Mouse (Mus musculus) liver, adult 2 months (tissue): ENCODE results near the gene Zfp423. TPM values are rescaled to one million over a fixed set of nuclear protein-coding genes. Genes with fewer than 3 reads are reported as not detected.

Source experiments
- DNase-seq: peaks from one replicate; pipeline ENCODE4 v3.0.0-alpha.2; 2011; ENCODE audit warnings: low read depth, low spot score; ENCODE audit errors: extremely low read depth
- H3K27ac ChIP-seq: fragments of 200-500 bp; replicated peaks from 2 replicates; pipeline ENCODE4 v1.5.1; 2012; ENCODE audit warnings: low read depth, mild to moderate bottlenecking, control low read depth, inconsistent platforms, low read length; ENCODE audit not compliant: insufficient read depth
- H3K27me3 ChIP-seq: fragments of 200-500 bp; 2 replicates; pipeline ENCODE4 v1.6.1; 2012; ENCODE audit warnings: mild to moderate bottlenecking, moderate library complexity, low read length, inconsistent platforms; ENCODE audit not compliant: control insufficient read depth, insufficient read depth
- H3K36me3 ChIP-seq: fragments of 200-500 bp; 2 replicates; pipeline ENCODE4 v1.6.1; 2012; ENCODE audit warnings: low read length, inconsistent platforms; ENCODE audit not compliant: control insufficient read depth, insufficient read depth
- H3K4me1 ChIP-seq: fragments of 200-500 bp; 2 replicates; pipeline ENCODE4 v1.6.1; 2011; ENCODE audit warnings: low read length; ENCODE audit not compliant: control insufficient read depth, insufficient read depth
- H3K4me3 ChIP-seq: fragments of 200-500 bp; 2 replicates; pipeline ENCODE4 v1.5.1; 2011; ENCODE audit warnings: low read depth, mild to moderate bottlenecking, control low read depth, low read length, moderate library complexity; ENCODE audit not compliant: insufficient read depth
- H3K79me2 ChIP-seq: fragments of 200-500 bp; 2 replicates; pipeline ENCODE4 v1.6.1; 2012; ENCODE audit warnings: inconsistent platforms, mild to moderate bottlenecking, low read length, moderate library complexity; ENCODE audit not compliant: control insufficient read depth, insufficient read depth
- H3K9ac ChIP-seq: fragments of 200-500 bp; 2 replicates; pipeline ENCODE4 v1.6.1; 2012; ENCODE audit warnings: low read depth, mild to moderate bottlenecking, control low read depth, inconsistent platforms, low read length
- CTCF ChIP-seq: fragments of 200-500 bp; IDR thresholded peaks from 2 replicates; pipeline ENCODE4 v1.5.1; 2011; ENCODE audit warnings: low read depth, low read length, control low read depth
- POLR2A ChIP-seq: fragments of 200-500 bp; IDR thresholded peaks from 2 replicates; pipeline ENCODE4 v1.6.1; 2011; ENCODE audit warnings: low read length, control low read depth; ENCODE audit not compliant: insufficient read depth; ENCODE audit errors: extremely low read depth
- WGBS: fragments of 180-500 bp; shearing (Covaris S2); methylation state at CpG from one replicate; pipeline ENCODE4 v1.1.7; 2018; 5-methylcytosine and 5-hydroxymethylcytosine counted together
- polyA plus RNA-seq: library from polyadenylated mRNA; depleted of rRNA; stranded (reverse); fragments of >200 nt; gene quantifications from 2 replicates; pipeline ENCODE4 v1.2.3, GENCODE M21; 2012; rRNA removed
- total RNA-seq: library from RNA; depleted of rRNA; stranded (reverse); fragments of >200 nt; gene quantifications from 2 replicates; pipeline ENCODE4 v1.2.3, GENCODE M21; 2014; rRNA removed

Zfp423 gene
- total and polyA plus RNA-seq, 2 experiments = 0.18 to 0.31 TPM

- no peak for TF ChIP-seq POLR2A
- TF ChIP-seq CTCF = no peak
- Histone ChIP-seq H3K4me3 (no peak overlapping the region), H3K4me1 (no peaks in the 10 kb centered on the region), H3K36me3 (no peaks in the 10 kb centered on the region), H3K79me2 (no peaks in the 10 kb centered on the region), H3K27ac (no peak overlapping the region), H3K9ac (no peak overlapping the region), H3K27me3 (0 out of 2 replicates have a peak, but pooled peaks cover 2% of the 10 kb centered on the region)
- 27% methylated on average over 7 of the region's 7 CpGs for WGBS
- no peak for DNase-seq
These were observed 340.3 kb downstream of the Zfp423 start for GRCm38 (mm10) chr8:87619118-87619517.

DNA sequence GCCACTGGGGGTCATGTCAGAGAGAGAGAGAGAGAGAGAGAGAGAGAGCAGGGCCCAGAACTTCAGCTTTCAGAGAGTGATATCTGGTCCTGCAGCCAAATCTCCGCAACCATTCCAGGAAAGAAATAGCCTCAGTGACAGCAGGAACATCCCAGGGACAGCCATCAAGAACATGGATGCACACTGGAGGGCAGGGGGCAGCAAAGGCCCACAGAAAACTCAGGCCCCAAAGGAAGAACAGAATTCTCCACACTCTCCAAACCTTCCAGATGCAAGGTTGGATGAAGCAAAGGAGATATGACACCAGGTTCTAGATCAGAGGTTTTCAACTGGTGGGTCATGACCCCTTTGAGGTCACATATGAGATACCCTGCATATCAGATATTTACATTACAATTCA is 345.7 kb downstream of the Zfp423 start:
- H3K9ac ChIP-seq = no peak overlapping the region
- no peak for DNase-seq

More for the DNA sequence above, 345.7 kb downstream of the Zfp423 start:
- Histone ChIP-seq H3K27me3 (0 out of 2 replicates have a peak, but pooled peaks cover 2% of the 10 kb centered on the region), H3K36me3 (no peaks in the 10 kb centered on the region), H3K27ac (no peak overlapping the region), H3K79me2 (no peaks in the 10 kb centered on the region), H3K4me3 (no peak overlapping the region), H3K4me1 (no peaks in the 10 kb centered on the region)
- 92% methylated on average over 1 of the region's 1 CpGs for WGBS
- TF ChIP-seq POLR2A = no peak
- TF ChIP-seq CTCF = no peak

Other genes starting within 250 kb of the Zfp423 start
- gene Cnep1r1, start 159.2 kb upstream of the Zfp423 start, total RNA-seq = 15.4 and 17.2 TPM in 2 replicates
- gene Cnep1r1, start 159.2 kb upstream of the Zfp423 start, polyA plus RNA-seq = 9.1 and 9.4 TPM in 2 replicates
- gene Heatr3, start 178.3 kb upstream of the Zfp423 start, total RNA-seq = 17.1 and 18.9 TPM in 2 replicates
- gene Heatr3, start 178.3 kb upstream of the Zfp423 start, polyA plus RNA-seq = 11.2 and 11.6 TPM in 2 replicates
- gene Tent4b, start 239.6 kb upstream of the Zfp423 start, total RNA-seq = 22.4 and 23.7 TPM in 2 replicates
- 17.3 and 18.0 TPM in 2 replicates for gene Tent4b, start 239.6 kb upstream of the Zfp423 start, polyA plus RNA-seq